Mouse (Mus musculus) embryonic fibroblast, embryonic 13.5 days (primary cell): Measurements from ENCODE around the gene Ppp1r9a. TPM values are rescaled to one million over a fixed set of nuclear protein-coding genes. Genes with fewer than 3 reads are reported as not detected.
"Not testable (repeated sequence)": the region's sequence is repeated elsewhere in the genome, so short reads cannot be mapped to it uniquely, and the experiment has no call there.

ENCODE experiments used
- H3K27ac ChIP-seq: 2 replicates; pipeline ENCODE4 v1.5.1; 2012; ENCODE audit warnings: low read length, control low read depth, inconsistent platforms; ENCODE audit not compliant: insufficient read depth
- H3K4me1 ChIP-seq: 2 replicates; pipeline ENCODE4 v1.6.1; 2011; ENCODE audit warnings: low read length; ENCODE audit not compliant: control insufficient read depth, insufficient read depth
- H3K4me3 ChIP-seq: 2 replicates; pipeline ENCODE4 v1.5.1; 2011; ENCODE audit warnings: mild to moderate bottlenecking, control low read depth, low read length; ENCODE audit not compliant: insufficient read depth
- CTCF ChIP-seq: IDR thresholded peaks from 2 replicates; pipeline ENCODE4 v1.5.1; 2011; ENCODE audit warnings: mild to moderate bottlenecking, control low read depth, low read length, moderate library complexity, borderline replicate concordance; ENCODE audit not compliant: insufficient read depth
- POLR2A ChIP-seq: IDR thresholded peaks from 2 replicates; pipeline ENCODE4 v1.6.1; 2011; ENCODE audit warnings: low read depth, mild to moderate bottlenecking, control low read depth, low read length, moderate library complexity
- polyA plus RNA-seq: library from polyadenylated mRNA; stranded (reverse); fragments of >200 nt; gene quantifications from 2 replicates; pipeline ENCODE4 v1.2.4, GENCODE M21; 2011; ENCODE audit warnings: low read depth; ENCODE audit not compliant: missing spikeins, insufficient read length

Ppp1r9a gene
- polyA plus RNA-seq = 2.0 and 4.0 TPM in 2 replicates

- Histone ChIP-seq H3K4me1 (no peaks in the 10 kb centered on the region; the same call in 1 of the 2 replicates), H3K4me3 (peak within 1 kb of the TSS; percentile 56), H3K27ac (no peak within 1 kb of the TSS)
- TF ChIP-seq CTCF (0 out of 2 replicates have a peak, but pooled peaks have one; percentile 1), POLR2A (no peak)
These were observed at the start of gene Ppp1r9a for GRCm38 (mm10) chr6:4902674-4903324. Gene Ppp1r9a, plus strand, starts transcription at chr6:4902917.

GRCm38 (mm10) chr6:4855236-4855635 is 47.5 kb upstream of the Ppp1r9a start:
- H3K4me3 ChIP-seq = no peak overlapping the region
- TF ChIP-seq POLR2A = no peak
- no peak for TF ChIP-seq CTCF
- no peaks in the 10 kb centered on the region for H3K4me1 ChIP-seq
- H3K27ac ChIP-seq = no peak overlapping the region

- Histone ChIP-seq H3K4me1 (no peaks in the 10 kb centered on the region), H3K27ac (no peak overlapping the region), H3K4me3 (no peak overlapping the region)
- no peak for TF ChIP-seq POLR2A
These were observed 45.8 kb upstream of the Ppp1r9a start for GRCm38 (mm10) chr6:4856919-4857318.

GRCm38 (mm10) chr6:4884316-4884715 is 18.4 kb upstream of the Ppp1r9a start:
- TF ChIP-seq POLR2A (no peak), CTCF (no peak)
- H3K4me1 ChIP-seq = no peaks in the 10 kb centered on the region
- H3K4me3 ChIP-seq = no peak overlapping the region
- H3K27ac ChIP-seq = no peak overlapping the region

GRCm38 (mm10) chr6:4889544-4889943 is 13.2 kb upstream of the Ppp1r9a start:
- no peaks in the 10 kb centered on the region for H3K4me1 ChIP-seq
- no peak overlapping the region for H3K4me3 ChIP-seq
- TF ChIP-seq CTCF = no peak
- no peak for TF ChIP-seq POLR2A
- H3K27ac ChIP-seq = no peak overlapping the region

GRCm38 (mm10) chr6:4892417-4892816 is 10.3 kb upstream of the Ppp1r9a start:
- TF ChIP-seq POLR2A (no peak), CTCF (no peak)
- Histone ChIP-seq H3K4me1 (no peaks in the 10 kb centered on the region), H3K27ac (no peak overlapping the region), H3K4me3 (no peak overlapping the region)

- not testable (repeated sequence) for H3K4me3 ChIP-seq, H3K27ac ChIP-seq, H3K4me1 ChIP-seq
These were observed 9.4 kb upstream of the Ppp1r9a start for GRCm38 (mm10) chr6:4893312-4893711.

- Histone ChIP-seq H3K4me3 (no peak overlapping the region), H3K4me1 (no peaks in the 10 kb centered on the region; the same call in 1 of the 2 replicates), H3K27ac (no peak overlapping the region)
- TF ChIP-seq CTCF = no peak
- no peak for TF ChIP-seq POLR2A
These were observed 2.8 kb upstream of the Ppp1r9a start for GRCm38 (mm10) chr6:4899906-4900305.

- H3K4me3 ChIP-seq = peak overlapping the region; percentile 53
These were observed 773 bp downstream of the Ppp1r9a start for GRCm38 (mm10) chr6:4903325-4904054.

GRCm38 (mm10) chr6:4904055-4904450 is 1.3 kb downstream of the Ppp1r9a start:
- Histone ChIP-seq H3K27ac (no peak overlapping the region), H3K4me1 (no peaks in the 10 kb centered on the region; the same call in 1 of the 2 replicates), H3K4me3 (peak overlapping the region; percentile 13; the same call in 1 of the 2 replicates)
- no peak for TF ChIP-seq POLR2A
- no peak for TF ChIP-seq CTCF

More at GRCm38 (mm10) chr6:4903325-4904054, 773 bp downstream of the Ppp1r9a start:
- Histone ChIP-seq H3K27ac (no peak overlapping the region), H3K4me1 (no peaks in the 10 kb centered on the region; the same call in 1 of the 2 replicates)
- TF ChIP-seq CTCF (no peak), POLR2A (no peak)

GRCm38 (mm10) chr6:4910042-4910634 is 7.4 kb downstream of the Ppp1r9a start:
- Histone ChIP-seq H3K4me1 (no peaks in the 10 kb centered on the region), H3K4me3 (no peak overlapping the region), H3K27ac (no peak overlapping the region)
- TF ChIP-seq POLR2A = no peak
- no peak for TF ChIP-seq CTCF
